Mouse (Mus musculus) regulatory T cell (primary cell): Measurements from ENCODE around the gene Slc24a2.

Experiments
- in situ Hi-C: fragments of 300-600 bp; cut with MboI, MseI; formaldehyde crosslinking; loops from one replicate; pipeline ENCODE4 v1.15.1; 2025; ENCODE audit warnings: high pct_unique_total_duplicates

Slc24a2 gene

DNA sequence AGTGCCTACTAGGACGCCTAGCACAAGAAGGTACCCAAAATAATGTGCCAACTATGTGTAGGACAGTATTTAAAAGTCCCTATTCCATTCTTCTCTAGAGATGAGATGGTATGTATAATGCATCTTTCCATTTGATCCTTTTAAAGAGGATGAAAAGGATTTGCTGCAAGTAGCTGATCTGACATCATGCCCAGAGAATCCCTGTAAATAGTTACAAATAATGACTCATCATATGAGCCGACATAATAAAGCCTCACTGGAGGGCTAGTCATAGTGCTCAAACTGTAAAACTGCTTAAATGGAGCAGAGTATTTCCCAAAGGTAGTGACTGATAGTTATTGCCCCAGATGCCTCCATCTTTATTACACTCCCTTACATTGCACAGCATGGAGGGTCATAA lies 183.1 kb downstream of the Slc24a2 start:
- in situ Hi-C loops: no loop called here

DNA sequence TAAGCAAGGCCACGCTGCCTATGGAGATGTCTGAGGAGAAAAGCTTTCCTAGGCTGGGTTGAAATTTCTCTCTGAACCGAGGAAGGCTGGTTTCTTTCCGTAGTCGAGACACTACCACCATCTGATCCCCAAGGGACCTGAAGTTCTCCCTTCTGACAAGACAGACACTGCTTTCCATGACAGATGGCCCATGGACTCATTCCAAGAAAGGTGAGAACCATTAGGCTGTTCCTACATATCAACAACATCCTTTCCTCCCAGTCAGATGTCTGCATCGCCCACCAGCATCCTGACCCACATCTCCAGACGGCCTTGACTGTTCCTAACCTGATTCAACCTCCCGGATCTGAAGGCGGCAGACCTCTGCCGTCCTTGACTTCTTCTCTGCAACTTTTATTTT lies 187.0 kb downstream of the Slc24a2 start:
- in situ Hi-C loops: no loop called here

DNA sequence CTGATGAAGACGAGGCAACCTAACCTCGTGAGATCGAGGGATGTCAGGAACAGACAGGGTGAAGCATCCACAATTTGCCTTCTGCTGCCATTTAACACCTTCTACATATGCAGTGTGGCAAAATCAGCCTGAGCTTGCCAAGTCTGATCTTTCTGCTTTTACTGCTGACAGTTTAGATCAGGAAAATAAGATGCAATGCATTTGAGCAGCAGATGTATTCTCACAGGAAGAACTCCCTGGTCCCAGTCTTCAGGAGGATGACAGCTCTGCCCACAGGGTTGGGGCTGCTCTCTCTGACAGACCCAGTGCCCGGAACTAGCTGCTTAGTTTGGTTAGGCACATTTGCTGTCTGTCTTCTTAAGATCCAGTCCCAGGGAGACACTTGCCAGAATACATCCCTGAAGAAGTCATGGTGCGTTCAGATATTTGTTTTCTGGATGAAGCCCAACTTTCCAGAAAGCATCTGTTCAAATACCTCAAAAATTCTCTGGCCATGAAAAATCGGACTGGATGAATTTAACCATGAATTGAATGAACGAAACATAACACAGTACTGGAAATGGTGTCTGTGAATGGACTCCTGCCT lies 188.8 kb downstream of the Slc24a2 start:
- in situ Hi-C loops: no loop called here

DNA sequence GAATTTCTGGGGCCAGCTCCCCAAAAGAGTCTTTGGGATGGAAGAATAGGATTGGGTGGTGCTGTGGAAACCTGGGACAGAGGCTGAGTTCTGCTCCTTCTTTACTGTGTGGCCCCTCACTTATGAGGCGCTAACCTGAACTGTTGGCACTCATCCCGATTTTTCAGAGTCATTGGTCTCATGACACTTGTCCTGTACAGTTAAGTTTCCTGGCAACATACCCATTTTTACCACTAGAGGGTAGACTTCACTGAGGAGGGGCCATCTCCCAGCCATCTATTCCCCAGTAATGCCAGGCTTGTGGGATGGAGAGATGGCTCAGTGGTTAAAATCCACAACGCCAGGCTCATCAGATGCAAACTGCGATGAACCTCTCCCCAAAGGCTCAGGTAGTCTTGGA lies 192.7 kb downstream of the Slc24a2 start:
- in situ Hi-C loops: no loop called here

DNA sequence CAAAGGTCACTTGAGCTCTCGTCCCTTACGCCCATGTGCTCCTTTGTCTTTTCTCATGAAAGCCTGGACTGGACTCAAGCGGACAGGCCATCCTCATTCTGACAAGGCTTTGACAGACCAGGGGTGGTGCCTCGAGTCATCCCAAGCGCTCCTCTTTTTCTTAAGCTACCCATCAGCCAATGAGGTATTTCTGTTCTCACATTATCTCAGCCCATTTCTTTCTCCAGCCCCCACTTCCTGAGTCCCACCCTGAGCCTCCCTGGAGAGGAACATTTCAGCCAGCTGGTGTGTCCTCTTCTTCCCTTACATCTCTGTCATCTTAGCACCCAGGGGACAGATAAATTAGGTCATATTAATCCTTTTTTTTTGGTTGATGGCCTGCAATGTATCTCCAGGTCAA lies 193.8 kb downstream of the Slc24a2 start:
- in situ Hi-C loops: no loop called here

DNA sequence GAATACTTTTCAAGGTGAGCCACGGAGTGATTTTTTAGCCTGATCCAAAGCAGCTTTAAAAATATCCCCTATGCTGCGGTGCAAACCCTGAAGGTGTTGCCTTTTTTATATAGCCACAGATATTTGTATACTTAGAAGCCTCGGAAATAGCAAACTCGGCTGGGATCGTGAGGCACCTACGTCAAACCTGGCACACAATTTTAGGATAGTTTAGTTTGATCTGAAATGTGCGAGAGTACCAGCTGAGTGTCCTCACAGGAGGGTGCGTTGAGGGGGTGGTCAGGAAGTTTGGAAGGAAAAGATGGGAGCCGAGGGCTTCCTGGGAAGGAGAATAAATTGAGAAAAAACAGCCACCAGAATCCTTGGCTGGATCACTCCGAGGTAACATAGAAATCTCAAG lies 194.6 kb downstream of the Slc24a2 start:
- in situ Hi-C loops: no loop called here

DNA sequence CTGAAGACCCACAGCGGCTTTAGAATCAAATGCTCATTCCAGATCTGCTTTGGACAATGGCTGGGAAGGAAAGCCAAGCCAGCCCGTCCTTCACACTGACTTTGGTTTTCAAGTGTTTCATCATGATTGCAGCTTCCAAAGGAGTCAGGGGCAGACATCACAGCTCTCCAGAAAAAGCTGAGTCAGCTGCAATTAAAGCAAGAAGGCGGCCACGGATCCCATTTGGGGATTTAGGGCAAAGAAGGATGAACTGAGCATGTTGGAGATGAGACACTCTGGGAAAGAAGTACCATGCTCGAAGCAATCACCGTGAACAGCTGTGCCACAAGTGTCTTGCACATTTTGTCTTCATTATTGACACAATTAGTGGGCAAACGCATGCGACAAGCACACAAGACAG lies 197.6 kb downstream of the Slc24a2 start:
- in situ Hi-C loops: no loop called here

DNA sequence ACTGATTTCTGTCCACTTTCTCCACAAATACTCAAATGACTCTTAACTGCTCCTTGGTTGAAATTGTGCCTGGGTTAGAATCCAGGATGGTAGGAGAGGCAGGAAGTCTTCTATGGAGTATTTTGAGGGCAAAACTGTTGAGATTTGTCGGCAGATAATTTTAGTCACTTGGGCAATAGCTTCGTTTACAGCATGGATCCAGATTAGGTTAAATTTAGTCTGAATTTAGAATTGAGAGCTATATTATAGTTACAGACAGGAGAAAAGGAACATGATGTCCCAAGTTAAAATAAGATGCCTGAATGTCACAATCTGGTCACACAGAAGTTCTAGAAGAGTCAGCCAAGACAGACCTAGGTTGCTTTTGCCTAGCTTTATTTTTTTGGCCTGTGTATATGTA lies 199.2 kb downstream of the Slc24a2 start:
- in situ Hi-C loops: no loop called here

DNA sequence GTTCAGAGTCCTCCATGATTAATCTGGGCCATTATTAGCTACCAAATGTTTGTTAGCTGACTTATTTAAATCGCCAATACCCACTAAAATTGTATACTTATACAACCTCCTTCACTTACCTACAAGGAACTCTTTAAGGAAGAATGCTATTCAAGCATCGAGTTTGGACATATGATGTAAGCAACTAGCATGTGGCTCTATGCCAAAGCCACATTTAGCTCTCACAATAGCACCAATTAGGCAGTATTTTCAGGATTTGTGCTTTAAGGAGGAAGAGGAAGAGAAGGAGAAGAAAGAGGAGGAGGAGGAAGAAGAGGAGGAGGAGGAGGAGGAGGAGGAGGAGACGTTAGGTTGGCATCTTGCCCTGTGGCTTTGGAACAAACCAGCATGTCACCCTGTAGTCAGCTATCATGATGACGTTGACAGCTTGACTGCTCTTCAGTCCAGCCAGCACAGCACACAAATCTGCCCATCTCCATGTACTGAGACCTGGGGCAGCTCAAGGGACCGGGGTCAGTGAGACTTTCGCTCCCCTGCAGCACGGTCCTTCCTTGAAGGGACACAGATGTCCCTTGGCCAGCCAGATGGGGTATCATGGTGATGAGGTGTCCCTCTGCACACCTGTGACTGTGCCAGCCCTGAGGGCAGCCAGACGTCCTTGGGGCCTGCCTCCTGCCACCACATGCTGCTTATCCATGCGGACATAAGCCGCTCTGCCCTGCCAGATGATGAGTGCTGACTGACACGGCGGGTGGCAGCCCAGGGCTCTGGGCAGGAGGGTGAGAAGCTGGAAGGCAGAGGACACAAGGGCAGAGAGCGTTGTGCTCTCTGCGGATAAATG lies 203.7 kb downstream of the Slc24a2 start:
- in situ Hi-C loops: no loop called here

DNA sequence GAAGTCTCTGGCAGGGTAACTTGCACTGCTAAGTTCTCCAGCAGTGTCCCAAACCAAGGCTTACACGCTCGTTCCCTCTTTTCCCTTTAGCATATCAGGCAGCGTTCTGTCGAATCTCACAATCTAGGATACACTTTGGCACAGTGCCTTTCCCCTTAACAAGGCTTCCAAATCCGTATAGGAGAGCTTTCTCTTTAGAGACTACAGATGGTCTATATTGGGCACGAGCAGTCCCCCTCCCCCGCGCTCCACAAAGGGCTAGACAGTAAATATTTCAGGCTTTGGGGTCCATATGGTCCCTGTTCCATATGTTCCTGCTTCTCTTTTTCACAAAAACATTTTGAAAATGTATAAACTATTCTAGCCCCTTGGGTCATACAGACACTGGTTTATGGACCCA lies 205.7 kb downstream of the Slc24a2 start:
- in situ Hi-C loops: no loop called here

DNA sequence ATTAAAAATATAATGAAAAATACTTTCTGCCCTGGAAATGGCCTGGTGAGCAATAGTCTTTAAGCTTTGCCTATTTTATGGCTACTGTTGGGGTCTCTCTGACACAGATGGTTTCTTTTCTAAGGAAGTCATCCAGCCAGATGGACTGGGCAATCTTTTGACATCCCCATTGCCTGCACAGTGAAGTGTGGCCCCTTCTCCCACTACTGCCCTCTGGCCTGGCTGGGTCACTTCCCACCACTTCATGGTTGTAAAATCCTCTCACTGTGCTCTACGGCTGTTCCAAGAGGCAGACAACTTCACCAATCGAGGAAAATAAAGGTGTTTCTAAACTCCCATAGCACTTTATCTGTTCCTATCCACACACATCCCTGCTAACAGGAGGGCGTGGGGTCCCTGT lies 208.7 kb downstream of the Slc24a2 start:
- in situ Hi-C loops: no loop called here

DNA sequence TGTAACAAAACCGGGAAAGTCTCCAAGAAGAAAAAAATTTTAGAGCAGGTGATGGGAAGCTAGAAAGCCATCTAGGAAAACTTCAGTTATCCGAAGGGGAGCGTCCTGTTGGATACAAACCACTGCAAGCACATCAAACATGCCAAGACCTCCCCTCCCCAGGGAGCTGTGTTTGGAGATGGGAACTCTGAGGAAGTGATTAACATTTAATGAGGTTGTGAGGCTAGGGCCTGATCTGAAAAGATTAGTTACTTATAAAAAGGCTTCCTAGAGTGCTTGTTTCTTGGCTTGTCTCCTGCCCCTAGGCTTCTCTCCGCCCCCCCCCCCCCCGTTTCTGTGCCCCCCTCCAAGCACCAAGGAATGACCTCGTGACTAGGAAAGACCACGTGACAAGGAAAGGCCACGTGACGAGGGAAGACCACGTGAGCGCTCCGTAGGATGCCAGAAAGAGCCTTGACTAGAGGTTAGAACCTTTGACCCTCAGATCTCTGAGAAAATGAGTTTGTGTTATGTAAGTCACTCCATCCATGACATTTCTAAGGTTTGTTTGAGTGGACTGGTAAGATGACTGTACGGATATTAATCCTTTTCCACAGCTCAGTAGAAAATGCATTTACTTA lies 210.7 kb downstream of the Slc24a2 start:
- in situ Hi-C loops: no loop called here

DNA sequence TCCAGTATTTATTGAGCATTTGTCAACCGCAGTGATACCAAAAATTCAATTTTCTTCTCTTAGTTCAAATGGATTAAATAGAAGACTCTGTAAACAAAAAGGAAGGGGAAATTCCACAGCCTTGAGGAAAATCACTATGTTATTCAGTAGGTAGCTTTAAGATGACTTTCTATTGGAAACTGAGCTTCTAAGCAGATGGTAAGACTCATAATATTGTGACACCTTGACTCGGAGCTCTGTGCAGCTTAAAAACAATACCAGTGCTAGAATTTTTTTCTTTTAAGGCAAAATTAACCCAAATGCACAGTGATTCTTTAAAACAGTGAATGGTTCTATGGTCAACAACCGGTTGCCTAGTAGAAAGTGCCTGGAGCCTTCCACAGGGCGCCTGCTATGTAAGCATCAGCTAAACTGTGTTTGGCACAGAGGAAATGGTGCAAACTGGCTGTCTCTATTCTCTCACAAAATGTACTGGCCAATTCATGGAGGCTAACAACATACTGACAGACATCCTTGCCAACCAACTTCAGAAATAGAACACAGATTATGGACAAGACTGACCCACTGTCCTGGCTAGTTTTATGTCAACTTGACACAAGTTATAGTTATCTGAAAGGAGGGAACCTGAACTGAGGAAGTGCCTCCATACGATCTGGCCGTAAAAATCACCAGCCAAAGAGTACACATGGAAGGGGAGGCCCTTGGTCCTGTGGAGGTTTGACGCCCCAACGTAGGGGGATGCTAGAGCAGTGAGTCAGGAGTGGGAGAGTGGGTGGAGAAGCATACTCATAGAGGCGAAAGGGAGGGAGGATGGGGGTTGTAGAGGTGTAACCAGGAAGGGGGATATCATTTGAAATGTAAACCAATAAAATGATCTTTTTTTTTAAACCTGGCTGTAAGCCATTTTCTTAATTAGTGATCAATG lies 211.9 kb downstream of the Slc24a2 start:
- in situ Hi-C loops: no loop called here

DNA sequence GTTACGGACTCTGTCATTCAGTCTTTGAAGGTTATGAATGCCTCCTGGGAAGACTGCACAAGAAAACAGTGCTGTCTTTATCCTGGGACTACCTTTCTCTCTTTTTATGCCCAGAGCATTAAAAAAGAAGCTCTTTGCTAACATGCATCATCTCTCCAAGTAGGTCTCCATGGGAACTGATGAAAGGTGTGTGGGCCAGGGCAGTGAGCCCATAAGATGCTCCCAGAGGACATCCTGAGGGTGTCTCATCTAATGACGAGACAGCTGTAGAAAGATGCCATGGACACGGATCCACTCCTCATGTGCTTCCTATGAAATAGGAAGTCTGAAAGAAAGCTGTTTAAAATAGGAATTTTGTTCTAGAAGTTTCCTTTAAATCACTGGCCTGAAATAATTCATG lies 212.8 kb downstream of the Slc24a2 start:
- in situ Hi-C loops: no loop called here

DNA sequence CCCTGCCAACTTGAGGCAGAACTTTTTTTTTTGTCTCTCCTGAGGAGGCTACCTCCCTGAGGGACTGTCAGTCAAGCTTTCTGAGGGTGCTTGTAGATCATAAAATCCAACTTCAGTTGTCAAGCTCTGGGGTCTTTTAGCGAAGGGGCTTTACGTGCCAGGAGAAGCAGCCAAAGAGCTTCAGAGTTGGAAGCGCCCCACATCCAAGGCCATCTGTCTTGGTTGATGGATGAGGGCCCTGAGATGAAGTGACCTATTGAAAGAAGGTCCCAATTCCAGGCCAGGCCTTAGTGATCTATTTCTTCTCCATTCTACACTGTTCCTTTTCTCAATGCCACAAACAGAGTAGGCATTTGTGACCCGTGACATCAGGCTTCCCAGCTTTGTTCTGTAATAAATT lies 214.5 kb downstream of the Slc24a2 start:
- in situ Hi-C loops: no loop called here

DNA sequence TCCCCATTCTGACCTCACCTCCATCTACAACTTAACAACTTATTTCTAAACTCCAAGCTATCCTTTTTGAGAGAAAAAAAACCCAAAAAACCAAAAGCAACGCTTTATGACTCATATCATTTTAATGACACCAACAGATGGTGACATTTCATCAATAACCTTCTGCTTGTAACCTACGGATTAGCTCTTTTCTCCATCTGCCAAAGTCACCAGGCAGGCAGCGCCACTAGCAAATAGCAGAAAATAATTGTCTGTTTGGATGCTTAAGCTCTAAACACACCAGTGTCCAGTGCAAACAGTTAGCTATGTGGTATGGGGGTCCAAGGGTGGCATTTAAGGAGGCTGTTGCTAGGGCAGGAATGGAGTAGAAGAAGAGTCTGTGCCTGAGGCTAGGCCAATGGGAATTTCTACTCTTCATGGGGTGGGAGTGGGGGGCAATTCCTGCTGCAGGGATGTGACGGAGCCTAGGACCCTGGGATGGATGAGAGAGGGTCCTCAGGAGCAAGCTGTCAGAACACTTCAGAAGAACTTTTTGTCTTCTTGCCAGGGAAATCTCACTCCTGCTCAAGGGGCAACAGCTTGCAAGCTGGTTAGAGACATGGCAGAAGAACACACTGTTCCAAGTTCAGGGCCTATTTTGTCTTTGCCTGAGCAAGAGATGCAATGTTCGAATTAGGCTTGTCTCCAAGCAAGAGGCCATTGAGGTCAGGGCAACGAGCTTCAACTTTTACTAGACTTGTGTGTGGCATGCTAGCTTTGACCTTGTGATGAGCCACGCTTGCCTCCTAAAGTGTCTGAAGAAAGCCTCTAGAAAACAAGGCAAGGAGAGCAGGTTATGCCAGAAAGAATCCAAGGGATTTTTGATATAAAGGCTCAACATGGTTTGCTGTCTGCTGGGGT lies 216.3 kb downstream of the Slc24a2 start:
- in situ Hi-C loops: no loop called here

DNA sequence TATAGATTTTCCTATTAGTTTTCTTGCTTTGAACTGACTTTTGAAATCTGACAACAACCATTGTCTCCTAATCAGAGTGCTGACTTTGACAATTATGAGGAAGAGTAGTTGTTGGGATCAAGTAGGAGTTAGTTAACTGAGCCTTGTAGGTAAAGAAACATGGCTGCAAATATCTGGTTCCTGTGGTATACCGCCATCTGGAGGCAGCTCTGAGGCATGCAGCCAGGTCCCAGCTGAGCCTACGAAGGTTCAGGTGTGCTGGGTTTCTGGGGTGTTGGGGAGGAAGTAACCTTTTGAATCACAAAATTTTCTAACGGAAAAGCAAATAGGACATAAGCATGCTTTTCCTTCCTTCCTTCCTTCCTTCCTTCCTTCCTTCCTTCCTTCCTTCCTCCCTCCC lies 237.8 kb downstream of the Slc24a2 start:
- in situ Hi-C loops: no loop called here

DNA sequence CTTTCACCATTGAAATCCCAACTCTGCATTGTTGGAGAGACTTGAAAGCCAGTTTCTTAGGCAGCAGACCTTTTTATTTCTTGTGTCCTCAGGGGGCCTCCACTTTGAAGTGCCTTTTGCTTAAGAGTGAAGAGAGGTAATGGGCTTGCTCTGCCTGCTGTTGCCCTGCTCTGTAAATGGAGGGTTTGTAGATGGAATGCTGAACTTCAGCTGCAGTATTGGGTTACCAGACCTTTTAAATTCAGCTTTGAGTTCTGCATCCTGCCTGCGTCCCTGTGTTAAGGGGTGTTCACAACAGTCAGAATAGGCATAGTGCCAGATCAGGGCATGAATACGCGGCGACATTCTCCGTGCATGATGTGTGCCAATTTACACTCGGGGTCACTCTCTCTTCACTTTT lies 241.0 kb downstream of the Slc24a2 start:
- in situ Hi-C loops: no loop called here

DNA sequence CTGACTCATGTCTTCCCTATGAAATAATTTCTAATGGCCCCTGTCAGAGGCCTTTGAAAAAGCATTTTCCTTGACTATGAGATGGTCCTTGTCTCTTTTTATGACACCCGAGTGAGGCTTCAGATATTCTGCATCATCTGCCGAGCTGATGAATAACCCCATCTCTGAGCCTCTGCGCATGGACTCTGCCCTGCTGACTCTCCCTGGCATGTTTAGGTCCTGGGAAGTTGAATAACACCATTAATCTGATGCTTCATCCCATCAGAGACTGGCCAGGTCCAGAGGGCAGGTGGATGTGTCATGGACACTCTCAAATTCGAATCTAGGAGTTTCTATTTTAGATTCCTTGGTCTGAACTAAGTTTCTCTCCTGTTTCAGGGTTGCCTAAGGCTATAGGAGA lies 242.4 kb downstream of the Slc24a2 start:
- in situ Hi-C loops: no loop called here

DNA sequence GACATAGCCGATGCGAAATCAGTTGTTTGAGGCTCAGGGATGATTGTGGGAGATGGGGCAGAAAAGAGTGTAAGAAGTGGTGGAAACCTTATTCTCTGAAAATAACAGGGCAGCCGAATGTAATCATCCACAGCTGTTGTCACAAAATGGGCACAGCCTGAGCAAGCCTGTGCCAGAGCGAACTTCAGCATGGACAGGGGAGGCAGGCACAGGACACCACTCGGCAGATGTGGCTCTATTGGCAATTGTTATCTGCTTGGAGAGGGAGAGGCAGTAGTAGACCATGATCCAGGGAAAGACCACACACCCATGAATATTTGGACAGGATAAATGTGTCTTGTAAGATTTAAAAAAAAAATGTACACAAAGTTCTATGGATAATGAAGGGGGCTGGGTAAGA lies 253.0 kb downstream of the Slc24a2 start:
- in situ Hi-C loops: no loop called here
